Mouse (Mus musculus): ENCODE results near the gene Clcnkb. TPM values are rescaled to one million over a fixed set of nuclear protein-coding genes. Genes with fewer than 3 reads are reported as not detected.

The Clcnkb gene
- not detected in 2 replicates for total RNA-seq (2017)

- ATAC-seq (replicated peaks; ENCODE audit: low read depth, poor library complexity, severe bottlenecking): no peak
Measured at GRCm38 (mm10) chr4:141415924-141416323, at the start of gene Clcnkb. Gene Clcnkb (minus strand): TSS chr4:141416014.

- ATAC-seq (replicated peaks; ENCODE audit: low read depth, poor library complexity, severe bottlenecking): no peak
Measured at GRCm38 (mm10) chr4:141464722-141465121, 48.9 kb upstream of the Clcnkb start.

GRCm38 (mm10) chr4:141463472-141463871 lies 47.7 kb upstream of the Clcnkb start:
- ATAC-seq (replicated peaks; ENCODE audit: low read depth, poor library complexity, severe bottlenecking): no peak

GRCm38 (mm10) chr4:141461576-141461975 lies 45.8 kb upstream of the Clcnkb start:
- ATAC-seq (replicated peaks; ENCODE audit: low read depth, poor library complexity, severe bottlenecking): no peak

GRCm38 (mm10) chr4:141461088-141461487 lies 45.3 kb upstream of the Clcnkb start:
- no peak for ATAC-seq (replicated peaks; ENCODE audit: low read depth, poor library complexity, severe bottlenecking)

GRCm38 (mm10) chr4:141460481-141460880 lies 44.7 kb upstream of the Clcnkb start:
- no peak for ATAC-seq (replicated peaks; ENCODE audit: low read depth, poor library complexity, severe bottlenecking)

GRCm38 (mm10) chr4:141459766-141460165 lies 44.0 kb upstream of the Clcnkb start:
- ATAC-seq (replicated peaks; ENCODE audit: low read depth, poor library complexity, severe bottlenecking): no peak

GRCm38 (mm10) chr4:141458888-141459287 lies 43.1 kb upstream of the Clcnkb start:
- ATAC-seq (replicated peaks; ENCODE audit: low read depth, poor library complexity, severe bottlenecking): no peak

- no peak for ATAC-seq (replicated peaks; ENCODE audit: low read depth, poor library complexity, severe bottlenecking)
Measured at GRCm38 (mm10) chr4:141458236-141458635, 42.4 kb upstream of the Clcnkb start.

- ATAC-seq (replicated peaks; ENCODE audit: low read depth, poor library complexity, severe bottlenecking): no peak
Measured at GRCm38 (mm10) chr4:141456193-141456938, 40.6 kb upstream of the Clcnkb start.

GRCm38 (mm10) chr4:141455526-141455925 lies 39.7 kb upstream of the Clcnkb start:
- ATAC-seq (replicated peaks; ENCODE audit: low read depth, poor library complexity, severe bottlenecking): no peak

- peak; percentile 84 for ATAC-seq (replicated peaks; ENCODE audit: low read depth, poor library complexity, severe bottlenecking)
Measured at GRCm38 (mm10) chr4:141454581-141455350, 39.0 kb upstream of the Clcnkb start.

- ATAC-seq (replicated peaks; ENCODE audit: low read depth, poor library complexity, severe bottlenecking): no peak
Measured at GRCm38 (mm10) chr4:141451916-141452450, 36.2 kb upstream of the Clcnkb start.

GRCm38 (mm10) chr4:141451251-141451650 lies 35.4 kb upstream of the Clcnkb start:
- ATAC-seq (replicated peaks; ENCODE audit: low read depth, poor library complexity, severe bottlenecking): no peak

GRCm38 (mm10) chr4:141446211-141446610 lies 30.4 kb upstream of the Clcnkb start:
- no peak for ATAC-seq (replicated peaks; ENCODE audit: low read depth, poor library complexity, severe bottlenecking)

GRCm38 (mm10) chr4:141445328-141445720 lies 29.5 kb upstream of the Clcnkb start:
- ATAC-seq (replicated peaks; ENCODE audit: low read depth, poor library complexity, severe bottlenecking): no peak

GRCm38 (mm10) chr4:141444451-141445327 lies 28.9 kb upstream of the Clcnkb start, which contains the start of gene Zbtb17:
Gene Zbtb17 (plus strand): TSS chr4:141444654.
- ATAC-seq (replicated peaks; ENCODE audit: low read depth, poor library complexity, severe bottlenecking): peak; percentile 93

GRCm38 (mm10) chr4:141443641-141444429 lies 28.0 kb upstream of the Clcnkb start:
- ATAC-seq (replicated peaks; ENCODE audit: low read depth, poor library complexity, severe bottlenecking): no peak

- ATAC-seq (replicated peaks; ENCODE audit: low read depth, poor library complexity, severe bottlenecking): no peak
Measured at GRCm38 (mm10) chr4:141440877-141441276, 25.1 kb upstream of the Clcnkb start.

Measured in common myeloid progenitor, adult 5-6 weeks (primary cell).